Comparison of ENCODE assay signal across 30 mouse cellular contexts in genomic region chr1:142894145-142894544, GRCm38 (mm10).
DNase-seq lines count a peak whose midpoint lies in the region; ATAC-seq and TF ChIP-seq lines count a peak whose summit lies in the region.
"Had no signal": no experiment of that assay in that cellular context is flagged by ENCODE, and none has a peak within 500 bp of the region (broad histone marks: within the 10 kb centered on the region; RNA-seq: fewer than 3 reads in every experiment).

No protein-coding gene starts in this region.

- H3K79me2 ChIP-seq in CH12.LX (replicated peaks; ENCODE audit: control insufficient read depth, extremely low read depth, insufficient read depth, poor library complexity, severe bottlenecking), result no peaks in the 10 kb centered on the region

- H3K36me3 ChIP-seq in lung, postnatal 0 days (ENCODE audit: insufficient read depth, low read length), result no peaks in the 10 kb centered on the region
- no peaks in the 10 kb centered on the region for H3K36me3 ChIP-seq in CH12.LX (replicated peaks in 1 of 2; ENCODE audit: control insufficient read depth in 1 of 2, insufficient read depth in 1 of 2, low read length in 1 of 2)
- H3K36me3 ChIP-seq: embryonic facial prominence, embryonic 10.5 days; embryonic facial prominence, embryonic 15.5 days; hindbrain, embryonic 13.5 days; liver, embryonic 13.5 days; midbrain, embryonic 13.5 days had no signal

- in situ Hi-C loops in CH12.LX (cut with MboI; ENCODE audit: low pct_ligation_motif_present, low pct_unique_long_range_greater_than_20kb, low sequenced_read_pairs), result no loop called here

- TF ChIP-seq EP300 in lung, postnatal 0 days (IDR thresholded peaks at IDR 0.05), result no peak
- TF ChIP-seq EP300 in CH12.LX (IDR thresholded peaks at IDR 0.05; ENCODE audit: low read length), result no peak

- no peak overlapping the region for H3K4me3 ChIP-seq in lung, postnatal 0 days (ENCODE audit: low read depth, low read length)
- H3K4me3 ChIP-seq in lung, adult 2 months (replicated peaks; ENCODE audit: extremely low read depth, low read depth, low read length), result no peak overlapping the region
- no peak overlapping the region for H3K4me3 ChIP-seq in CH12.LX (replicated peaks in 1 of 3; ENCODE audit: low read depth in 2 of 3, low read length in 2 of 3, poor library complexity in 1 of 3)
- H3K4me3 ChIP-seq: embryonic facial prominence, embryonic 10.5 days; embryonic facial prominence, embryonic 15.5 days; forebrain, embryonic 13.5 days; hindbrain, embryonic 13.5 days; liver, embryonic 13.5 days; midbrain, embryonic 13.5 days had no signal

- H3K9ac ChIP-seq in lung, postnatal 0 days (replicated peaks; ENCODE audit: low read depth), result no peak overlapping the region
- no peak overlapping the region for H3K9ac ChIP-seq in CH12.LX (ENCODE audit: insufficient read depth, low read depth)
- H3K9ac ChIP-seq: embryonic facial prominence, embryonic 15.5 days; forebrain, embryonic 13.5 days; hindbrain, embryonic 13.5 days; liver, embryonic 13.5 days; midbrain, embryonic 13.5 days had no signal

- TF ChIP-seq CTCF in lung, postnatal 0 days (IDR thresholded peaks at IDR 0.05), result no peak
- no peak for TF ChIP-seq CTCF in lung, adult 2 months (IDR thresholded peaks at IDR 0.05; ENCODE audit: insufficient read depth, low read length)
- no peak for TF ChIP-seq CTCF in CH12.LX (conservative IDR thresholded peaks at IDR 0.05 in 1 of 2, IDR thresholded peaks at IDR 0.05 in 1 of 2; ENCODE audit: low read depth in 2 of 2, low read length in 2 of 2)

- H3K27ac ChIP-seq in lung, postnatal 0 days (ENCODE audit: low read length), result no peak overlapping the region
- H3K27ac ChIP-seq in CH12.LX (ENCODE audit: insufficient read depth, low read depth), result no peak overlapping the region
- H3K27ac ChIP-seq: embryonic facial prominence, embryonic 10.5 days; embryonic facial prominence, embryonic 15.5 days; forebrain, embryonic 13.5 days; hindbrain, embryonic 13.5 days; liver, embryonic 13.5 days; midbrain, embryonic 13.5 days; stomach, postnatal 0 days had no signal

- no peak for ATAC-seq in lung, postnatal 0 days
- ATAC-seq in common myeloid progenitor, adult 5-6 weeks (replicated peaks; ENCODE audit: low read depth, poor library complexity, severe bottlenecking), result peak; percentile 100
- peak; percentile 79 for ATAC-seq in monocyte, adult 5-6 weeks (replicated peaks; ENCODE audit: insufficient number of reproducible peaks, low FRiP score, low TSS enrichment, poor library complexity, severe bottlenecking)
- ATAC-seq in erythroblast, adult 5-6 weeks (replicated peaks; ENCODE audit: low FRiP score, poor library complexity, severe bottlenecking), result no peak
- ATAC-seq: forebrain, embryonic 13.5 days; intestine, postnatal 0 days; midbrain, embryonic 13.5 days; Patski had no signal

- dilution Hi-C loops in CH12.LX (cut with MboI; ENCODE audit: extremely low pct_ligation_motif_present, extremely low pct_unique_long_range_greater_than_20kb, low sequenced_read_pairs), result no loop called here

- peak; percentile 6 for DNase-seq in lung, postnatal 0 days (ENCODE audit: low spot score)
- DNase-seq in lung, adult 2 months, result no peak
- peak; percentile 19 for DNase-seq in CH12.LX (ENCODE audit: extremely low read depth)
- no peak for DNase-seq in cerebellum, postnatal 10 days
- DNase-seq in cerebellum, adult 9-10 months, result no peak
- DNase-seq: adrenal gland, postnatal 10 days; cerebellum, adult 11-12 months; cerebellum, postnatal 14 days; gastrocnemius, postnatal 14 days; heart, adult 18-20 months; heart, postnatal 36 days; kidney, adult 9 months; kidney, postnatal 25 days; left cerebral cortex, postnatal 4 days; liver, embryonic 13.5 days; lung, postnatal 14 days; right cerebral cortex, postnatal 14 days; thymus, postnatal 4 days had no signal

- no peaks in the 10 kb centered on the region for H3K9me3 ChIP-seq in lung, postnatal 0 days (ENCODE audit: low read length)
- peaks cover 2% of the 10 kb centered on the region for H3K9me3 ChIP-seq in CH12.LX (replicated peaks; ENCODE audit: low read length)
- H3K9me3 ChIP-seq: embryonic facial prominence, embryonic 10.5 days; embryonic facial prominence, embryonic 15.5 days; forebrain, embryonic 13.5 days; hindbrain, embryonic 13.5 days; liver, embryonic 13.5 days; midbrain, embryonic 13.5 days had no signal

- no peak overlapping the region for H3K4me2 ChIP-seq in lung, postnatal 0 days (replicated peaks; ENCODE audit: low read depth, low read length)
- H3K4me2 ChIP-seq in CH12.LX (ENCODE audit: insufficient read depth, low read depth, poor library complexity, severe bottlenecking), result no peak overlapping the region
- H3K4me2 ChIP-seq: embryonic facial prominence, embryonic 15.5 days; forebrain, embryonic 13.5 days; heart, embryonic 11.5 days; hindbrain, embryonic 13.5 days; liver, embryonic 13.5 days; midbrain, embryonic 13.5 days had no signal

- no peaks in the 10 kb centered on the region for H3K4me1 ChIP-seq in lung, postnatal 0 days (ENCODE audit: insufficient read depth, low read depth, low read length)
- no peaks in the 10 kb centered on the region for H3K4me1 ChIP-seq in lung, adult 2 months (ENCODE audit: control insufficient read depth, insufficient read depth, low read length)
- H3K4me1 ChIP-seq in CH12.LX (ENCODE audit: control insufficient read depth in 1 of 2, insufficient read depth in 2 of 2), result no peaks in the 10 kb centered on the region
- H3K4me1 ChIP-seq: embryonic facial prominence, embryonic 10.5 days; embryonic facial prominence, embryonic 15.5 days; forebrain, embryonic 13.5 days; hindbrain, embryonic 13.5 days; liver, embryonic 13.5 days; midbrain, embryonic 13.5 days had no signal

- TF ChIP-seq RAD21 in CH12.LX (IDR thresholded peaks at IDR 0.05; ENCODE audit: low read depth, low read length), result no peak

- no peaks in the 10 kb centered on the region for H3K27me3 ChIP-seq in lung, postnatal 0 days (replicated peaks; ENCODE audit: insufficient read depth, low read length)
- no peaks in the 10 kb centered on the region for H3K27me3 ChIP-seq in CH12.LX (replicated peaks)
- H3K27me3 ChIP-seq: embryonic facial prominence, embryonic 15.5 days; forebrain, embryonic 13.5 days; hindbrain, embryonic 13.5 days; liver, embryonic 13.5 days; midbrain, embryonic 13.5 days; Patski had no signal

- TF ChIP-seq POLR2A in lung, adult 2 months (IDR thresholded peaks at IDR 0.05; ENCODE audit: borderline replicate concordance, extremely low read depth, low read depth, low read length), result no peak
- TF ChIP-seq POLR2A in CH12.LX (IDR thresholded peaks at IDR 0.05; ENCODE audit: low read depth, low read length), result no peak

TF ChIP-seq in CH12.LX, 34 proteins besides CTCF, POLR2A, EP300 and RAD21:
- TF ChIP-seq ETS1 (conservative IDR thresholded peaks at IDR 0.05; ENCODE audit: low read depth, low read length) (no peak), BHLHE40 (IDR thresholded peaks at IDR 0.05; ENCODE audit: low read depth, low read length) (no peak), TCF12 (IDR thresholded peaks at IDR 0.05; ENCODE audit: low read depth, low read length) (no peak), MXI1 (IDR thresholded peaks at IDR 0.05; ENCODE audit: low read depth, low read length) (no peak), MEF2A (IDR thresholded peaks at IDR 0.05; ENCODE audit: borderline replicate concordance, low read depth, low read length) (no peak), ZKSCAN1 (IDR thresholded peaks at IDR 0.05; ENCODE audit: borderline replicate concordance, low read depth, low read length) (no peak), CHD2 (IDR thresholded peaks at IDR 0.05; ENCODE audit: low read length) (no peak), ZMIZ1 (IDR thresholded peaks at IDR 0.05; ENCODE audit: low read depth, low read length) (no peak)

Comparison
In these comparisons a context has a peak if more than half of its experiments do, and no peak if none do; other contexts are left out.
1. DNase-seq: peak in lung, postnatal 0 days (single experiment) and CH12.LX (single experiment); none in lung, adult 2 months (single experiment), cerebellum, postnatal 10 days (0 of 2) and cerebellum, adult 9-10 months (single experiment).
2. ATAC-seq: peak in common myeloid progenitor, adult 5-6 weeks (single experiment) and monocyte, adult 5-6 weeks (single experiment); none in lung, postnatal 0 days (single experiment) and erythroblast, adult 5-6 weeks (single experiment).